Mouse (Mus musculus): ENCODE measurements around the gene Art1.

The Art1 gene

GRCm38 (mm10) chr7:102101487-102101886, at the start of gene Art1:
Gene Art1, plus strand, starts transcription at chr7:102101743.
- DNase-seq (ENCODE audit: low spot score) = no peak

- no peak for DNase-seq (ENCODE audit: low spot score)
Measured at GRCm38 (mm10) chr7:102061353-102061752, 40.2 kb upstream of the Art1 start.

DNA sequence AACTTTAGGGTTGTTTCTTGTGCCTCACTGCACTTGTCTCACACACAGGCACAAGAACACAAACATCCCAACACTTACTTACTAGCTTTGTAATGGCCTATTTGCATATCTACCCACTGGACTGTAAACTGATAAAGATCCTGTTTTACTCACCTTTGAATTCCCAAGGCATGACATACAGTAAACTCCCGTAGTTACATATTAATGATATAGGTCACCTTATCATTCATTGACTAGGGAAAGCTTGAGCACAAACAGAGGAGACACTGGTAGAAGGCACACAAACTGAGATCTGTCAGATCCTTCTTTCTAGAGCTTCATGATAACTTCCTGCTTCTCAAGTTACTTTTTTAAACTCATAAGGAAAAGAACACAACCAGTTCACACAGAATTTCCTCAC, 39.3 kb upstream of the Art1 start:
- DNase-seq (ENCODE audit: low spot score) = no peak

GRCm38 (mm10) chr7:102063891-102064290, 37.7 kb upstream of the Art1 start:
- no peak for DNase-seq (ENCODE audit: low spot score)

GRCm38 (mm10) chr7:102064655-102065045, 36.9 kb upstream of the Art1 start:
- DNase-seq (ENCODE audit: low spot score) = no peak

- peak; percentile 92 for DNase-seq (ENCODE audit: low spot score)
Measured at GRCm38 (mm10) chr7:102065046-102065891, 36.3 kb upstream of the Art1 start, which contains the start of the genes Rnf121, Xndc1 and Xntrpc. Gene Rnf121, minus strand, starts transcription at chr7:102065469. Gene Xndc1, plus strand, starts transcription at chr7:102065511. Gene Xntrpc, plus strand, starts transcription at chr7:102065713.

DNA sequence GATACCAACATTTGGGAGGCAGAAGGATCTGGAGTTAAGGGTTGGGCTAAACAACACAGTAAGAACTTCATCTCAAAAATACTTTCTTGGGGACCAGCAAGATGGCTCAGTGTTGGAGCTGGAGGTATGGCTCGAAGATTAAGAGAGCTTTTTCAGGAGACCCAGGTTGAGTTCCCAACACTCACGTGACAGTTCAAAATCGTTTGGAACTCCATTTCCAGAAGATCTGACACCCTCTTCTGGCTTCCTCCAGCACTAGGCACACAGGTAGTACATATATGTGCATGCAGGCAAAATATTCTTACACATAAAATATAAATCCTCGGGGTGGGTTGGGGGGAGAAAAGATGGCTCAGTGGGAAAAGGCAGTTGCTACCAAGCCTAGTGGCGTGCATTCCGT, 35.2 kb upstream of the Art1 start:
- DNase-seq (ENCODE audit: low spot score) = no peak

DNA sequence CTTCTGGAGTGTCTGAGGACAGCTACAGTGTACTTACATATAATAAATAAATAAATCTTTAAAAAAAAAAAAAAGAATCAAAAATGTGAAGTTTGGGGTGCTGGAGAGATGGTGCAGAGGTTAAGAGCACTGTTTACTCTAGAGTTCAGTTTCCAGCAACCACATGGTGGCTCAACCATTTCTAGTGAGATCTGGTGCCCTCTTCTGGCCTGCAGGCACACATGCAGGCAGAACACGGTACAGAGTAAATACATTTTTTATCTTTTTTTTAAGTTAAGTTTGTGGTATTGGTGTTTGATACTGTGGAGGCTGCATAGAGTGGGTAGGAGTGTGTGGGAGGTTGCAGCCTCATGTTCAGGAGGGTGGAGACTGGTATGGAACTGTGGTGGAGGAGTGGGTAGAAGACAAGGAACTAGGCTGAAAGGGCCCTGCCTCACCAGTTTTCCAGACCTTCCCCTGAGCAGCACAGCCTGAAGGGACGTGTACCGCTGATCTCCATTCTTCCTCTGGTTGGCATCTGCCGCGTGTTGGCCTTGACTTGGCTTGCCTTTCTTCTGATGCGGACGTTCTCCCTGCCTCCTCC, 24.7 kb upstream of the Art1 start:
- no peak for DNase-seq (ENCODE audit: low spot score)

DNA sequence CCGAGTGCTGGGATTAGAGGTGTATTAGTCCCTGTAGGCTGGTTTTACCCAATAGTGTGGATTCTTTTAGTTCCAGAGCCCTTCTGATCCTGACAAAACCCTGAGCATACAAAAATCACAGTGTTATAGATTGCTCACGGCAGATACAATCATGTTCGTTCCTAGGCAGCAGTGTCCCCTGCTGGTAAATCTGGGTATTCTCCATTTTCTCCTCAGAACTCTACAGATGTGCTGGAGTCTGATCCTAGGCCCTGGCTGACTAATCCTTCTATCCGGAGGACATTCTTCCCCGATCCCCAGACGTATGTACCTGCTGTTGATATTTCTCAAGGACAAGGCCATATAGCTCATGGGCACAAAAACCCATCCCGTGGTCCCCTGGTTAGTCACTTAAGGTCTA, 23.0 kb upstream of the Art1 start:
- no peak for DNase-seq (ENCODE audit: low spot score)

GRCm38 (mm10) chr7:102080311-102080710, 21.2 kb upstream of the Art1 start:
- no peak for DNase-seq (ENCODE audit: low spot score)

DNA sequence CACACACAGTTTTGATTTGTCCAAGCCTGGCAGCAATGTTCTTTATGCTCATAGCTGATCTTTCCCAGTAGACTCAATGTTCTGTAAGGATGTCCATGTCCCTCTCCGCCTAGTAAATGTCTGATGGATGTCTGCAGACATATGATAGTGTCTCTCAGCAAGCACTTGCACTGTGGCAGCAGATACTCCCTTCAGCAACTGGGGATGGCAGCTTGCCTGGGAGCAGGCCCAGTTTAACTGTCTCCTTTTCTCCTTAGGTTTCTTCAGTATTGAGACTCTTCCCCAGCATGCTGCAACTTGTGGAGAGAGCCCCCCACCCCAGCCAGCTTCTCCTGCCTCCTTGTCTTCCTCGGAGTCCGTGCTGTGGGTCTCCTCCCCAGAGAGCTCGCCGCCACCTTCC, 19.8 kb upstream of the Art1 start:
- DNase-seq (ENCODE audit: low spot score) = no peak

DNA sequence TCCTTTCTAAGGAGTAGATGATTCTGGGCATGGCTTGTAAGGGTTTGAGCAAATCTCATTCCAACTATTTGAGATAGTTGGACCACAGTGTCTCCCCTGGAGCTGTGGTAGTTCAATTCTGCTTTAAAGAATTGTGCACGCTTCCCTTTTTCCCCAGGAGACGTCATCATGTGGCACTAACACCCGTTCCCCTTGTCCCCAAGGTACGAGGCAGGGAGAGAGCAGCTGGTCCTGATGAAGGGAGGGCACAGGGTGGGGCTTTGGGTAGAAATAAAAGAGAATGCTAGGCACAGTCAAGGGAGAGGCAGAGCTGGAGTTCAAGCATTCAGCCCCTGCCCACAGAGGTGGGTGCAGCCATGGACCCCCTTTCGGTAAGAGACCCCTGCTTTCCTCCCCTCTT, 18.7 kb upstream of the Art1 start, which contains the start of gene Trpc2:
TSS of gene Trpc2 (plus strand) at position 301 of the 400 bp plus-strand sequence.
- DNase-seq (ENCODE audit: low spot score) = no peak

DNA sequence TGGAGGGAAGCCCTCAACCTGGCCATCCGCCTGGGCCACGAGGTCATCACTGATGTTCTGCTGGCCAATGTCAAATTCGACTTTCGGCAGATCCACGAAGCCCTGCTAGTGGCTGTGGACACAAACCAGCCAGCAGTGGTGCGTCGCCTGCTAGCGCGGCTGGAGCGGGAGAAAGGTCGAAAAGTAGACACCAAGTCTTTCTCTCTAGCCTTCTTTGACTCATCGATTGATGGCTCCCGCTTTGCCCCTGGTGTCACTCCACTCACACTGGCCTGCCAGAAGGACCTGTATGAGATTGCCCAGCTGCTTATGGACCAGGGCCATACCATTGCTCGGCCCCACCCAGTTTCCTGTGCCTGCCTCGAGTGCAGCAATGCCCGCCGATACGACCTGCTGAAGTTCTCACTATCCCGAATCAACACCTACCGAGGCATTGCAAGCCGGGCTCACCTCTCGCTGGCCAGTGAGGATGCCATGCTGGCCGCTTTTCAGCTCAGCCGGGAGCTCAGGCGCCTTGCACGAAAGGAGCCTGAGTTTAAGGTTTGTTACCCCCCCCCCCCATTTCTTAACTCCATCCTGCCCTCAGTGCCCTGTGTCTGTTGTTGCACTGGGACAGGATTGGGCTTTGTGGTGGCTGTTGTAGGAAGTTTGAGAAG, 17.4 kb upstream of the Art1 start:
- DNase-seq (ENCODE audit: low spot score) = no peak

DNA sequence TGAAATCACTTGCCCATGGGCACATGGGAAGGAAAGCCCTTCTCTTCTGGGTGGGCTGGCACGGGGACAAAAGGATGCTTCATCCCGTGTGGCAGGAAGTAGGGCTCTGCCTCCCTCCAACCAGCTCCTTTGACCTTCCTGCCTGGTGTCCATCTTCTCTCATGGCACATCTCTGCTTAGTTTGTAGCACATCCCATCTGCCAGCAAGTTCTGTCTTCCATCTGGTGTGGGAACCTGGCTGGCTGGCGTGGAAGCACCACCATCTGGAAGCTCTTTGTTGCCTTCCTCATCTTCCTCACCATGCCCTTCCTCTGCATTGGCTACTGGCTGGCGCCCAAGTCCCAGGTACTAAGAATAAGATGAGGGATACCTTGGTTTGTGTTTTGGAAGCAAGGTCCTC, 14.2 kb upstream of the Art1 start:
- DNase-seq (ENCODE audit: low spot score) = no peak

DNA sequence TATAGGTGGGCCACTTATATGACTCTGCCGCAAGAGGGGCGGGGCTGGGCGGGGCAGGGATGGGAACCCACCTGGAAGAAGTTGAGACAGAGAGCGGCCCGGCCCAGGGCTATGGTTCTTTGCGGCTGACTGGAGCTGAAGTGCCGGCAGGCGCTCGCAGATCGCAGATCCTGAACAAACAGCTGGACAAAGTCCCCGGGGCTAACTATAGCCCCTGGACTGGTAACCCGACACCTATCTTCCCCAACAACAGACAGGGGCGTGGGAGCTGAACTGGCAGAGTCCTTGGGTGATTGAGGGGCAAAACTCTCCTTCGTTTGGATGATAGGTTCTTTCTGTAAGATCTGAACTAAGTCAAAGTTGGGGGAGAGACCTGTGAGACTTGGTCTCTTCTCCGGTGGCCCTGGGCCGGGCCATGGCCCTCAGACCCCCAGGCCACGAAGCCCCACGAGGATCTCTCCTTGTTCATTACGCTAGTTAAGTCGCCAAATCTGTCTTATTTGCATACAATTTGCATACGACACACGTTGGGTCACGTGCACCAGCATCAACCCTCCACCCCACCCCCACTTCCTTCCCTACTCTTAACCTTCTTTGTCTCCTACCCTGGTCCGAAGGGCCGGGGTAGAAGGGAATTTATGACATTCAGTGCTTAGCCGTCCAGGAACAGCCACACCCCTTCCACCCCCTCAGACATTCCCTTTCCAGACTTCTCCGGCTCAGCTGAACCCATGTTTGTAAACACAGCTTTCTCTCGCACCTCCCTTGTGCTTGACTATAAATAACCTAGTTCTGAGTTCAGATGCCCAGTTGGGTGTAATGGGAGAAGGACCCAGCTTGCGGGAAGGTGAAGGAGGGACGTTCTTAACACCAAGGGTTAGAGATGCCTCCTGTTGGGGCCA, 1.5 kb upstream of the Art1 start:
- DNase-seq (ENCODE audit: low spot score) = no peak

DNA sequence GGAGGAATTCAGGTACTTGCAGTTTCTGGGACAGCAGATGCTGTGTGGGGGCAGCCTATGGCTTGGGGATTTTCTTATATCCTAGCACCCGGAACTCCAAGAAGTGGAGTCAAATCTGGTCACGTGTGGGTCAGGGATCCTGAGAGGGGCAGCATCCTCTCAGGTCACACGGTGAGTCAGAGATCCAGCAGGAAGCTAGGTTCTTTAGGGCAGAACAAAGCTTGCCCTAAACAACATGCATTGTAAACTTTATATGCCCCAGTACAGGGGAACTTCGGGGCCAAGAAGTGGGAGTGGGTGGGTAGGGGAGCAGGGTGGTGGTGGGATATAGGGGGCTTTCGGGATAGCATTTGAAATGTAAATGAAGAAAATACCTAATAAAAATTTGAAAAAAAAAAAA, 675 bp upstream of the Art1 start:
- no peak for DNase-seq (ENCODE audit: low spot score)

- DNase-seq (ENCODE audit: low spot score) = no peak
Measured at GRCm38 (mm10) chr7:102102241-102102640, 698 bp downstream of the Art1 start.

DNA sequence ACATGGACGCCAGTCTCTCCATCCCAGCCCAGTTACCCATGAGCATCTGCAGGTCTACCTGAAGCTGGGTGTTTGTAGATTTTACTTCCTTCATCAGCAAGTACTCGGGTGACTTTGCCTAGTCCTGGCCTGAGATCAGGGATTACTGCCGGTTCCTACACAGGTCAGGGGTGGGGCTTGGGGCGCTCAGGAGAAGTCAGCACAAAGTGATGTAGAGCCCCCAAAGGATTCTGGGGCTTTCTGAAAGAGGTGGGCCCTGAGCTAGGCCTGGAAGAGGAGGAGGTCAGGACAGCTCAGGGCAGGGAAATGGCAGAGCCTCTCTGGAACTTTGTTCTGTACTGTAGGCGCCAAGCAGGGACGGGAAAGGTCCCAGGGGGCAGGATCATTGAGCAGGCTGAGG, 1.2 kb downstream of the Art1 start:
- no peak for DNase-seq (ENCODE audit: low spot score)

DNA sequence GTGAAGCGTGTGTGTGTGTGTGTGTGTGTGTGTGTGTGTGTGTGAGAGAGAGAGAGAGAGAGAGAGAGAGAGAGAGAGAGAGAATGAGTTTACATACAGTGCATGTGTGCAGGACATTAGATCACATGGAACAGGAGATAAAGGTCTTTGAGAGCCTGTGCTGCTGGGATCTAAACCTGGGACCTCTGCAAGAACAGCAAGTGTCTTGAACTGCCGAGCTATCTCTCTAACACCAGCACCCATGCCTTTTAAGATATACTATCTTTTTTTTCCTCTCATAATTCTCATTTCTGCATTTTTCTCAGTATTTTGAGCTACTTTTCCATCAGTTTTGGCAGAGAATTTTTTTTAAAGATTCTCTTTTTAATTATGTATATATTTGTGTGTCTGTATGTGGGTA, 2.0 kb downstream of the Art1 start:
- DNase-seq (ENCODE audit: low spot score) = no peak

DNA sequence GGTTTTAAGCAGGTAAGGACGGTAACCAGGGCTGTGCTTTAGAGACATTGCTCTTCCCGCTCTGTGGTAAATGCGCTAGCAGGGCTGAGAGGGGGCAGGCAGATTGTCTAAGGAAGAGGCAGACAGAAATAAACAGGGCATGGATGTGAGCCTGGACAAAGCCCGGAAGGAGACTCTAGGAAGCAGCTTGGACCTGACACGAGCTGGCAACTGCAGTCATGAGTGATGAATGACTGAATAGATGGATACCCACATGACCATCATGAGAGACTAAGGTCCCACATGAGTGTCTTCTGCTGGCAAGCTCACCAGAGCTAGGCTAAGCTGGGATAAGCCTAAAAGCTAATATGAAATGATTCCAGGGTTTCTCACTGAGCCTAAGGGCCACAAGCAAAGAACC, 2.6 kb downstream of the Art1 start:
- DNase-seq (ENCODE audit: low spot score) = no peak

GRCm38 (mm10) chr7:102106700-102107141, 5.2 kb downstream of the Art1 start:
- DNase-seq (ENCODE audit: low spot score) = no peak

- DNase-seq (ENCODE audit: low spot score) = no peak
Measured at GRCm38 (mm10) chr7:102108206-102108605, 6.7 kb downstream of the Art1 start.
